Mouse (Mus musculus): ENCODE measurements around the gene Emx1. TPM values are rescaled to one million over a fixed set of nuclear protein-coding genes. Genes with fewer than 3 reads are reported as not detected.
"Not testable (repeated sequence)": the region's sequence is repeated elsewhere in the genome, so short reads cannot be mapped to it uniquely, and the experiment has no call there.

Emx1 gene
- total and polyA plus RNA-seq, 3 experiments = not detected

DNA sequence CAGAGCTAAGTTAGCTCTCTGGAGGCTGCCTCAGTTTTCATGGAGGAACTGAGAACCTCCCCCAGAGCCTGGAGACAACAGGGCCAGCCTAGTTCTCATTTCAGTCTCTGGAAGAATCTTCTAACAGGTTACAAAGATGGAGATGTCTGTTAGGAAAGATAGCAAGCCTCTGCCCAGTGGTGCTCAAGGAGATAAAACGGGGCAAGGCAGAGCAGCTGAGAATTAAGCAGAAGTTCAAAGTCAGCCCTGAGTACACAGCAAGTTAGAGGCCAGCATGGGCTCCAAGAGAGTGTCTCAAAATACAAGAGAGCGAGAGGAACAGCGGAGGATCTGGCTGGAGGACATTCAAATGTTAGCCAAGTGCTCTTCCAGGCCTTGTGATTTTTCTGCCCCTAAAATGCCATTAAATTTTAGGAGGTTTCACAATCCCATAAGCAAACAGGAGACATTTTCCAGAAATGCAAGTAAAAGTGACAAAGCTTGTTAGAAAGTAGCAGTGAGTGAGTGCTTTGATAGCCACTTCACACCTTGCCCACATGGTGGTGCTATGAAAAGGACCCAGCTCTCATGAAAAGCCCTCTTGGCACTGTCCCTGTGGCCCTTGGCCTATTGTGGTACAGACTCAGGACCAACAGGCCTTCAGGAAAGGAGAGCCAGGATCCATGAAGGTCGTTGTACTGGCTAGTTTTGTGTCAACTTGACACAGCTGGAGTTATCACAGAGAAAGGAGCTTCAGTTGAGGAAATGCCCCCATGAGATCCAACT, 29.0 kb upstream of the Emx1 start:
- TF ChIP-seq CTCF (conservative IDR thresholded peaks at IDR 0.05 in 1 of 2, IDR thresholded peaks at IDR 0.05 in 1 of 2; ENCODE audit: low read depth in 2 of 2, low read length in 2 of 2) = peak in 1 of 2 experiments; percentile 17; a peak in 1 of 4 replicates
- H3K9ac ChIP-seq (ENCODE audit: insufficient read depth, low read depth); H3K79me2 ChIP-seq (replicated peaks; ENCODE audit: control insufficient read depth, extremely low read depth, insufficient read depth, poor library complexity, severe bottlenecking); in situ Hi-C loops (cut with MboI; ENCODE audit: low pct_ligation_motif_present, low pct_unique_long_range_greater_than_20kb, low sequenced_read_pairs); H3K27ac ChIP-seq (ENCODE audit: insufficient read depth, low read depth); H3K36me3 ChIP-seq (replicated peaks in 1 of 2; ENCODE audit: control insufficient read depth in 1 of 2, insufficient read depth in 1 of 2, low read length in 1 of 2); H3K4me3 ChIP-seq (replicated peaks in 1 of 3; ENCODE audit: low read depth in 2 of 3, low read length in 2 of 3, poor library complexity in 1 of 3); dilution Hi-C loops (cut with MboI; ENCODE audit: extremely low pct_ligation_motif_present, extremely low pct_unique_long_range_greater_than_20kb, low sequenced_read_pairs); H3K9me3 ChIP-seq (replicated peaks; ENCODE audit: low read length); H3K4me1 ChIP-seq (ENCODE audit: control insufficient read depth in 1 of 2, insufficient read depth in 2 of 2); DNase-seq (ENCODE audit: extremely low read depth); H3K4me2 ChIP-seq (ENCODE audit: insufficient read depth, low read depth, poor library complexity, severe bottlenecking): not testable (repeated sequence)
- peaks cover 34% of the 10 kb centered on the region for H3K27me3 ChIP-seq (replicated peaks)

DNA sequence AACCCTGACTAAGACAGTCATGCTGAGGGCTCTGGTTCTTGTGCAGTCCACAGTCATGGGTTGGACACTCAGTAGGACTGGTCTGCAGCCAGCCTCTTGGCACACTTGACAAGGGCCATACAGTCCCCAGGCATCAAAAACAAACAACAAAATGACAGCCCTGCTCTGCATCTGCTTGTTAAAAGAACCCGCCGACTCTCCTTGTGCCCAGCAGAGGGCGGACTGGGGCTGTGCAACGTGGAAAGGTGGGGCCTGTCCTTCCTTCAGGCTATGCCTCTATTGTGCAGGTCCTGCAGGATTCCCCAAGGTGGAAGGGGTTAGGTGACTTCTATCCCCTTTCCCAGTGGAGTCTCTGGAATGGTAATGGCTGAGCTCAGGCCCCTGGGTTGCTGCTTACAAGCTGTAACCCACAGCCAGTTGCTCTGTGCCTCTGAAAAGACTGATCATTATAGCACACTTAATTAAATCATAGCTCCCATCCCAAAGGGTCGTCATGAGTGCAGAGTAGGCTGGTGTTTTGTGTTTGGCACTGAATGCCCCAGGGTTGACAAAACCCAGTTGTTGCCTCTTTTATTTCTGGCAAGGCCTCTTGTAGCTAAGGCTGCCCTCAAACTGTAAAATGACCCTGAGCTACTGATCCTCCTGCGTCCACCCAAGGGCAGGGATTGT, 28.0 kb upstream of the Emx1 start:
- DNase-seq (ENCODE audit: extremely low read depth) = peak; percentile 34
- in situ Hi-C loops (cut with MboI; ENCODE audit: low pct_ligation_motif_present, low pct_unique_long_range_greater_than_20kb, low sequenced_read_pairs); H3K27ac ChIP-seq (ENCODE audit: insufficient read depth, low read depth): not testable (repeated sequence)

DNA sequence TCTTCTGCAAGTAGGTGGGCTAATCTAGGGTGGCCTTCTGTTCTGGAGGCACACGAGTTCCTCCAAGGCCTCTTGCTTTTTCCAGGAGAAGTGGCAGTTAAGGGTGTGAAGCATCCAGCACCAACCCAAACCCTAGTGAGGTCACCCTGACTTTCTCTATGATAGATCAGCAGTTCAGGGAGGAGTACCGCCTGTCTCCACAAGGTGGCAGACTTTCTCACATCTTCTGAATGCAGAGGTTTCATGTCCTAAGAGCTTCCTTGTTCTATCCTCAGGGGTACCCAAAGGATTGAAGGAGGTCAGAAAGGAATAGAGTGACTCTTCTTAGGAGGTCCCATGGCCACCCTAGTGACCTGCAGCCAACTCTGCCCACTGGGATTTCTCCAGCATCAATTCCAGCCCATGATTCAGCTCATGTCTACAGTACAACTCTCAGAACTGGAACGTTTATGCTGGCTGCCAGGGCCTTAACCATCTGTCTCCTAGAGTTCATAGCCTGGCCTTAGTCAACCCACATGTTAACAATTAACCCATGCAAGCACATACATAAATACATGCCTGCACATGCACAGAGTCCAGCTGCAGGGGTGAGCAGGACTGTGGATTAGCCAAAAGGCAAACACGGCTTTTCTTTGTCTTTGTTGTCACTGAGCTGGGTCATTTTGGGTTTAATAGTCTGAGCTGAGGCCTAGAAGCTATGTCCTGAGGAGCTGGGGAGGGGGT, 26.9 kb upstream of the Emx1 start:
- peak; percentile 71 for DNase-seq (ENCODE audit: extremely low read depth)

More for the DNA sequence above, 28.0 kb upstream of the Emx1 start:
- peaks cover 41% of the 10 kb centered on the region for H3K27me3 ChIP-seq (replicated peaks)
- H3K9ac ChIP-seq (ENCODE audit: insufficient read depth, low read depth); H3K9me3 ChIP-seq (replicated peaks; ENCODE audit: low read length); H3K4me2 ChIP-seq (ENCODE audit: insufficient read depth, low read depth, poor library complexity, severe bottlenecking); dilution Hi-C loops (cut with MboI; ENCODE audit: extremely low pct_ligation_motif_present, extremely low pct_unique_long_range_greater_than_20kb, low sequenced_read_pairs); H3K79me2 ChIP-seq (replicated peaks; ENCODE audit: control insufficient read depth, extremely low read depth, insufficient read depth, poor library complexity, severe bottlenecking); H3K4me3 ChIP-seq (replicated peaks in 1 of 3; ENCODE audit: low read depth in 2 of 3, low read length in 2 of 3, poor library complexity in 1 of 3); H3K36me3 ChIP-seq (replicated peaks in 1 of 2; ENCODE audit: control insufficient read depth in 1 of 2, insufficient read depth in 1 of 2, low read length in 1 of 2); H3K4me1 ChIP-seq (ENCODE audit: control insufficient read depth in 1 of 2, insufficient read depth in 2 of 2): not testable (repeated sequence)
- TF ChIP-seq SMC3 (IDR thresholded peaks at IDR 0.05; ENCODE audit: low read depth, low read length) = peak; percentile 24
- TF ChIP-seq CTCF (conservative IDR thresholded peaks at IDR 0.05 in 1 of 2, IDR thresholded peaks at IDR 0.05 in 1 of 2; ENCODE audit: low read depth in 2 of 2, low read length in 2 of 2) = peak; percentile 8 to 63; a peak in 2 of 4 replicates
- TF ChIP-seq RAD21 (IDR thresholded peaks at IDR 0.05; ENCODE audit: low read depth, low read length) = peak; percentile 23

More for the DNA sequence above, 26.9 kb upstream of the Emx1 start:
- H3K4me3 ChIP-seq (replicated peaks in 1 of 3; ENCODE audit: low read depth in 2 of 3, low read length in 2 of 3, poor library complexity in 1 of 3) = no peak overlapping the region
- no peak overlapping the region for H3K27ac ChIP-seq (ENCODE audit: insufficient read depth, low read depth)
- dilution Hi-C loops (cut with MboI; ENCODE audit: extremely low pct_ligation_motif_present, extremely low pct_unique_long_range_greater_than_20kb, low sequenced_read_pairs) = no loop called here
- no peaks in the 10 kb centered on the region for H3K36me3 ChIP-seq (replicated peaks in 1 of 2; ENCODE audit: control insufficient read depth in 1 of 2, insufficient read depth in 1 of 2, low read length in 1 of 2)
- H3K4me2 ChIP-seq (ENCODE audit: insufficient read depth, low read depth, poor library complexity, severe bottlenecking) = no peak overlapping the region
- H3K79me2 ChIP-seq (replicated peaks; ENCODE audit: control insufficient read depth, extremely low read depth, insufficient read depth, poor library complexity, severe bottlenecking) = no peaks in the 10 kb centered on the region
- no peaks in the 10 kb centered on the region for H3K9me3 ChIP-seq (replicated peaks; ENCODE audit: low read length)
- no peak overlapping the region for H3K9ac ChIP-seq (ENCODE audit: insufficient read depth, low read depth)
- in situ Hi-C loops (cut with MboI; ENCODE audit: low pct_ligation_motif_present, low pct_unique_long_range_greater_than_20kb, low sequenced_read_pairs) = loop anchor here (5.0 kb wide), 1 partner anchor 252 kb away; no protein-coding TSS in a partner anchor
- no peaks in the 10 kb centered on the region for H3K4me1 ChIP-seq (ENCODE audit: control insufficient read depth in 1 of 2, insufficient read depth in 2 of 2)
- H3K27me3 ChIP-seq (replicated peaks) = peaks cover 43% of the 10 kb centered on the region
- TF ChIP-seq NELFE (IDR thresholded peaks at IDR 0.05; ENCODE audit: low read depth, low read length) = no peak
- TF ChIP-seq USF1 (IDR thresholded peaks at IDR 0.05; ENCODE audit: low read depth, low read length) = no peak
- no peak for TF ChIP-seq MAZ (IDR thresholded peaks at IDR 0.05; ENCODE audit: low read depth, low read length)
- TF ChIP-seq RAD21 (IDR thresholded peaks at IDR 0.05; ENCODE audit: low read depth, low read length) = peak; percentile 36
- TF ChIP-seq CTCF (conservative IDR thresholded peaks at IDR 0.05 in 1 of 2, IDR thresholded peaks at IDR 0.05 in 1 of 2; ENCODE audit: low read depth in 2 of 2, low read length in 2 of 2) = peak; percentile 76 to 88
- TF ChIP-seq SMC3 (IDR thresholded peaks at IDR 0.05; ENCODE audit: low read depth, low read length) = peak; percentile 48
